Mouse (Mus musculus) hindbrain, postnatal 0 days (tissue): ENCODE results near the gene Stat3. TPM values are rescaled to one million over a fixed set of nuclear protein-coding genes. Genes with fewer than 3 reads are reported as not detected.

Experiments used
- ATAC-seq: fragments of 200-750 bp; cut with Nextera tagmentation; 2 replicates; pipeline ENCODE4 v1.8.0; 2017; ENCODE audit warnings: mild to moderate bottlenecking, moderate TSS enrichment, moderate library complexity
- DNase-seq: peaks from one replicate; pipeline ENCODE4 v3.0.0-alpha.2; 2015; ENCODE audit warnings: low spot score
- H3K27ac ChIP-seq: fragments of 300-500 bp; sonication (generic); 2 replicates; pipeline ENCODE4 v1.5.1; 2014; ENCODE audit warnings: mild to moderate bottlenecking
- H3K27me3 ChIP-seq: fragments of 300-500 bp; sonication (generic); 2 replicates; pipeline ENCODE4 v1.6.1; 2014; ENCODE audit warnings: low read length, mixed read lengths; ENCODE audit not compliant: insufficient read depth
- H3K36me3 ChIP-seq: fragments of 300-500 bp; sonication (generic); 2 replicates; pipeline ENCODE4 v1.6.1; 2014; ENCODE audit warnings: low read length, mixed read lengths; ENCODE audit not compliant: insufficient read depth
- H3K4me1 ChIP-seq: fragments of 300-500 bp; sonication (generic); 2 replicates; pipeline ENCODE4 v1.6.1; 2014; ENCODE audit warnings: antibody characterized with exemption, low read length, mixed read lengths; ENCODE audit not compliant: insufficient read depth
- H3K4me2 ChIP-seq: fragments of 300-500 bp; sonication (generic); 2 replicates; pipeline ENCODE4 v1.6.1; 2014; ENCODE audit warnings: low read depth, mild to moderate bottlenecking, low read length, moderate library complexity, mixed read lengths
- H3K4me3 ChIP-seq: fragments of 300-500 bp; sonication (generic); 2 replicates; pipeline ENCODE4 v1.5.1; 2014; ENCODE audit warnings: low read length
- H3K9ac ChIP-seq: fragments of 300-500 bp; sonication (generic); replicated peaks from 2 replicates; pipeline ENCODE4 v1.6.1; 2014; ENCODE audit warnings: mild to moderate bottlenecking, low read length, moderate library complexity, mixed read lengths
- H3K9me3 ChIP-seq: fragments of 300-500 bp; sonication (generic); 2 replicates; pipeline ENCODE4 v1.6.1; 2016; ENCODE audit warnings: low read length, mixed read lengths
- CTCF ChIP-seq: IDR thresholded peaks from 2 replicates; pipeline ENCODE4 v1.5.1; 2016; ENCODE audit warnings: antibody characterized with exemption, control low read depth, low read depth
- WGBS: fragments of 180-500 bp; shearing (Covaris S2); extraction: QIAGEN DNeasy Blood & Tissue Kit; methylation state at CpG from one replicate; pipeline ENCODE4 v1.1.7; 2014; 5-methylcytosine and 5-hydroxymethylcytosine counted together
- polyA plus RNA-seq: library from polyadenylated mRNA; unstranded; fragments of >200 nt; fragmentation: Nextera tagmentation; extraction: Ambion mirVana; gene quantifications from 2 replicates; pipeline ENCODE4 v1.2.1, GENCODE M21; 2015
- total RNA-seq: library from RNA; depleted of rRNA; stranded (reverse); fragments of >200 nt; gene quantifications from 2 replicates; pipeline ENCODE4 v1.2.3, GENCODE M21; 2014

Stat3 gene
- total and polyA plus RNA-seq, 2 experiments from 2014 or later = 43.4 to 49.7 TPM

DNA sequence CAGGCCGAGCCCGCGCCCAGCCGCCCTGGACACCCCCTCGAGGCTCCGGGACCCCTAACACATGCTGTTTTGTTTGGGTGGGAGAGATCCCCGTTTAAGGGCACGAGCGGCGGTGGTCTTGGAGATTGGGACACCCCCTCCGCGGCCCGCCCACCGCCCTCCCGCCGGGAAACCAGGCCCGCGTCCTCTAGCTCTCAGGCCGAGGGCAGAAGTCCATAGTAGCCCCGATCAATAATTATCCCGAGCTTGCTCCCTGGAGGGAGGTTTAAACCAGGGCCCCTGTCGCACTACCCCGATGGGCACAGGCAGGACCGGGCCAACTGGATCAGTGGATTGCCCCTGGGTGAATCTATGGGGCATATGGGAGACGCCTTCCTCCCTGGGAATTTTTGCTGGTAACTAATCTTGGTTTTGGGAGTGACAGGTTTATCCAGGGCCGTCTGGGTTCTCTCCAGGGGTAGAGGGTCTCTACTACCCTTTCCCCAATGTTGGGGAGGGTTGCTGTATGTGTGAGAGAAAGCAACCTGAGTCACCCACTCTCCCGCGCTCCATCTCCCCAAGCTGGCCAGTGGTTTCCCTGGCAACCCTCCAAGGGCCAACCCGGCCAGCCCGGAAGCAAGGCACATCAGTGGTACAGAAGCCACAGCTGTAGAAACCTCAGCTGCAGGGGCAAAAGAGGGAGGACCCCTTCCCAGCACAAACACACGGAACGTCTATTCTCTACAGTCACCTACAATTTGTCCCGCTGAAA is 88.4 kb downstream of the Stat3 start:
- H3K36me3 ChIP-seq = no peaks in the 10 kb centered on the region
- H3K27ac ChIP-seq = peak overlapping the region; percentile 89
- H3K4me3 ChIP-seq = peak overlapping the region; percentile 95
- no peaks in the 10 kb centered on the region for H3K27me3 ChIP-seq
- peak; percentile 31 for ATAC-seq
- H3K9me3 ChIP-seq = no peaks in the 10 kb centered on the region
- peak overlapping the region; percentile 90 for H3K4me2 ChIP-seq
- H3K4me1 ChIP-seq = peaks cover 8% of the 10 kb centered on the region; the same call in 1 of the 2 replicates
- no peak for TF ChIP-seq CTCF
- H3K9ac ChIP-seq = peak overlapping the region; percentile 96
- 2% methylated on average over 29 of the region's 33 CpGs for WGBS
- peak; percentile 63 for DNase-seq

GRCm38 (mm10) chr11:100850038-100850777 is 89.1 kb downstream of the Stat3 start, which contains the start of gene Stat5b:
Gene Stat5b, minus strand, starts transcription at chr11:100850724.
- H3K9ac ChIP-seq = peak within 1 kb of the TSS; percentile 96
- no peaks in the 10 kb centered on the region for H3K9me3 ChIP-seq
- H3K27me3 ChIP-seq = no peaks in the 10 kb centered on the region
- peak within 1 kb of the TSS; percentile 95 for H3K4me3 ChIP-seq
- H3K36me3 ChIP-seq = no peaks in the 10 kb centered on the region
- DNase-seq (peak; percentile 89), ATAC-seq (peak; percentile 80)
- H3K27ac ChIP-seq = peak within 1 kb of the TSS; percentile 89
- H3K4me1 ChIP-seq = peaks cover 8% of the 10 kb centered on the region; the same call in 1 of the 2 replicates
- TF ChIP-seq CTCF = no peak
- under 1% methylated on average over 78 of the region's 104 CpGs for WGBS
- peak within 1 kb of the TSS; percentile 90 for H3K4me2 ChIP-seq

- 5% methylated on average over 13 of the region's 13 CpGs for WGBS
- H3K36me3 ChIP-seq = no peaks in the 10 kb centered on the region
- H3K27ac ChIP-seq = peak overlapping the region; percentile 89; the same call in 1 of the 2 replicates
- H3K27me3 ChIP-seq = no peaks in the 10 kb centered on the region
- no peak for ATAC-seq
- H3K9me3 ChIP-seq = no peaks in the 10 kb centered on the region
- no peak for TF ChIP-seq CTCF
- H3K9ac ChIP-seq = peak overlapping the region; percentile 96
- DNase-seq = peak; percentile 19
- peak overlapping the region; percentile 95 for H3K4me3 ChIP-seq
- H3K4me1 ChIP-seq = peaks cover 8% of the 10 kb centered on the region; the same call in 1 of the 2 replicates
- H3K4me2 ChIP-seq = peak overlapping the region; percentile 90
Measured at GRCm38 (mm10) chr11:100849456-100850037, 89.8 kb downstream of the Stat3 start.

GRCm38 (mm10) chr11:100848789-100849379 is 90.5 kb downstream of the Stat3 start:
- Histone ChIP-seq H3K27me3 (no peaks in the 10 kb centered on the region), H3K4me2 (peak overlapping the region; percentile 90), H3K4me3 (peak overlapping the region; percentile 95), H3K4me1 (peaks cover 8% of the 10 kb centered on the region; the same call in 1 of the 2 replicates), H3K36me3 (no peaks in the 10 kb centered on the region), H3K27ac (no peak overlapping the region), H3K9ac (peak overlapping the region; percentile 96; the same call in 1 of the 2 replicates), H3K9me3 (no peaks in the 10 kb centered on the region)
- DNase-seq (no peak), ATAC-seq (no peak)
- TF ChIP-seq CTCF = no peak
- WGBS = 56% methylated on average over 6 of the region's 6 CpGs

DNA sequence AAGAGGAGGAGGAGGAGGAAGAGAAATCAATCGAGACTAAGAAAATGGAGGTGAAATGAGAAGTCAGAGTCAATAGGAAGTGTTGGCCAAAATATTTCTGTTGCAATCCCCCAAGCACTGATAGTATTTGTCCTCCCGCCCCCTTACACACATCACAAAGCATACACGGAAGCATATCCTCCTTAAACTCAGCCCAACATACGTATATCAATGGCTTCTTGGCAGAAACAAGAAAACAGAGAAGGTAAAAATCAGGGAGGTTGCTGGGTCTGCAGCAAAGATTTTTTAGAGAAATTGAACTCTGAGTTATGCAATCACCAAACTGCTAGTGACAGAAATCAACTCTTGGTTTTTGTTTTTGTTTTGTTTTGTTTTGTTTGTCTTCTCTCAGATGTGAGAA is 91.3 kb downstream of the Stat3 start:
- no peaks in the 10 kb centered on the region for H3K9me3 ChIP-seq
- H3K4me1 ChIP-seq = peaks cover 8% of the 10 kb centered on the region; the same call in 1 of the 2 replicates
- no peak for DNase-seq
- no peak overlapping the region for H3K4me3 ChIP-seq
- H3K4me2 ChIP-seq = peak overlapping the region; percentile 0; the same call in 1 of the 2 replicates
- no peak for ATAC-seq
- no peak overlapping the region for H3K27ac ChIP-seq
- no peaks in the 10 kb centered on the region for H3K27me3 ChIP-seq
- no peak overlapping the region for H3K9ac ChIP-seq
- TF ChIP-seq CTCF = no peak
- no peaks in the 10 kb centered on the region for H3K36me3 ChIP-seq
- WGBS = 82% methylated on average over 4 of the region's 4 CpGs

DNA sequence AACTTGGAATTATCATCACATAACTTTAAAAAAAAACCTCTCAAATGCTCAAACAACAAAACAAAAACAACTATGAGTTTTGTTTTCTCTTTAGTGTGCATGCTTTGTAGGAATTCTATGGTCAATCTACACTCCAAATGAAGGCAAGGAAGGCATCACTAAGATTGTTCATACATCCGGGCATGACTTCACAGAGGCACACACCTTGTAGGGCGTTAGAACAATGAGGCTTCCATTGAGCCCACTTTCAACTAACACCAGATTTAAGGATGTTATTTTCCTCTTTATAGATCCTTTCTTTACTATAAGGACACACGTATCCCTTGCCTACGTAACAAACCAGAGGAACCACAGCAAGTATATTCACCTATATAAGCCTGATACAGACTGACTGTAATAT is 91.8 kb downstream of the Stat3 start:
- H3K27ac ChIP-seq = no peak overlapping the region
- peaks cover 8% of the 10 kb centered on the region; the same call in 1 of the 2 replicates for H3K4me1 ChIP-seq
- H3K36me3 ChIP-seq = no peaks in the 10 kb centered on the region
- H3K27me3 ChIP-seq = no peaks in the 10 kb centered on the region
- H3K4me3 ChIP-seq = no peak overlapping the region
- TF ChIP-seq CTCF = no peak
- H3K9me3 ChIP-seq = no peaks in the 10 kb centered on the region
- no peak for ATAC-seq
- DNase-seq = no peak
- H3K9ac ChIP-seq = no peak overlapping the region
- 92% methylated on average over 4 of the region's 4 CpGs for WGBS
- no peak overlapping the region; the same call in 1 of the 2 replicates for H3K4me2 ChIP-seq
